Mouse (Mus musculus): ENCODE data around the gene Topbp1. TPM values are rescaled to one million over a fixed set of nuclear protein-coding genes. Genes with fewer than 3 reads are reported as not detected.
A peak's percentile ranks its signal among the peaks of the same experiment; 100 is the strongest.

Topbp1 gene
- polyA plus RNA-seq, 1 experiment = 45.7 TPM

DNA sequence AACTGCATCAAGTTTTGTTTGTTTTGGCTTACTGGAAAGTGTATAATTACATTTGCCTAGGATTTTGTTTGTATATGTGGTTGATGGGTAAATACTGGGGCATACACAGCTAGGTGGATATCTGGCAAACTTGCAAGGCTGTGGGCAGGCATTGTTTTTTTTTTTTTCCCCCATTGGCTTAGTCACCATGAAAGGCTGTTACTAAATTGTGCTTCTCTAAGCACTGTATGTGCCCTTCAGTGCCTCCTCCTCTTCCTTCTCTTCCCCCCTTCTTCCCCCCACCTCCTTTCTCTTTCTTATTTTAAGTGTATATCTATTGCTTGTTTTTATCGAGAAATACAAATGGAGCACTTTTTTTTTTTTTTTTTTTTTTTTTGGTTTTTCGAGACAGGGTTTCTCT lies 19.7 kb downstream of the Topbp1 start:
- no peak for TF ChIP-seq GATA1 (IDR thresholded peaks at IDR 0.05; ENCODE audit: low read length)

- TF ChIP-seq GATA1 (IDR thresholded peaks at IDR 0.05; ENCODE audit: low read length) = peak; percentile 93
Observed at GRCm38 (mm10) chr9:103326449-103326848, 21.4 kb downstream of the Topbp1 start.

DNA sequence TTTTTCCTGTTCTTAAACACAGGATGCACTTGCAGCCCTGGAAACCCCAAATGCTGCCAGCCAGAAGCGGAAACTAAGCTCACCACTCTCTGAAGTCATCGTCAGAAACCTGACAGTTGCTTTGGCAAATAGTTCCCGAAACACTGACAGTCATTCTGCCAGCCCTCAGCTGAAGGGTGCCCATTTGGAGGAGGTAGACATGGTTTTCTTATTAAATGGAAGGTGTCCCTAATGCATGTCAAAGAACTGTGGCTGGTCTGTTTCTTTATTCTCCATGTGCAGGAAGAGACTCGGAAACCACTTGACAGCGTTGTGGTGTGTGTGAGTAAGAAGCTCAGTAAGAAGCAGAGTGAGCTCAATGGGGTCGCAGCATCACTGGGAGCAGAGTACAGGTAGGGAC lies 27.6 kb downstream of the Topbp1 start:
- no peak for TF ChIP-seq GATA1 (IDR thresholded peaks at IDR 0.05; ENCODE audit: low read length)

DNA sequence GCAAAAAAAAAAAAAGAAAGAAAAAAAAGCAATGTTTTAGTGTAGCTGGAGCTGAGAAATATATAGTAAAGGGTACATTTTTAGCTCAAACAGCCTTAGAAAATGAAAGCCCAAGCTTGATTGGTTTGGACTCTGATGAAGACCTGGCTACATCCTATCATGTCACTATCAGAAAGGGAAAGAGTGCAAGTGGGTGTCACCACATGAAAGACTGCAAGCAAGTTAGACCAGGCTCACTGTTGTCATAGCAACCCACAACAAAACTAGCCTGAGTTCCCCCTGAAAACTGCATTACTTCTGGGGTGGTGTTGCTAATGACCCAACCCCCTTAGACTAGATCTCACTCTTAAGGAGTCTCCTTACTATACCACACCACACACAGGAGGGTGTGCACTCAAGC lies 31.9 kb downstream of the Topbp1 start:
- no peak for TF ChIP-seq GATA1 (IDR thresholded peaks at IDR 0.05; ENCODE audit: low read length)

- TF ChIP-seq GATA1 (IDR thresholded peaks at IDR 0.05; ENCODE audit: low read length) = no peak
Observed at GRCm38 (mm10) chr9:103347045-103347444, 42.0 kb downstream of the Topbp1 start.

DNA sequence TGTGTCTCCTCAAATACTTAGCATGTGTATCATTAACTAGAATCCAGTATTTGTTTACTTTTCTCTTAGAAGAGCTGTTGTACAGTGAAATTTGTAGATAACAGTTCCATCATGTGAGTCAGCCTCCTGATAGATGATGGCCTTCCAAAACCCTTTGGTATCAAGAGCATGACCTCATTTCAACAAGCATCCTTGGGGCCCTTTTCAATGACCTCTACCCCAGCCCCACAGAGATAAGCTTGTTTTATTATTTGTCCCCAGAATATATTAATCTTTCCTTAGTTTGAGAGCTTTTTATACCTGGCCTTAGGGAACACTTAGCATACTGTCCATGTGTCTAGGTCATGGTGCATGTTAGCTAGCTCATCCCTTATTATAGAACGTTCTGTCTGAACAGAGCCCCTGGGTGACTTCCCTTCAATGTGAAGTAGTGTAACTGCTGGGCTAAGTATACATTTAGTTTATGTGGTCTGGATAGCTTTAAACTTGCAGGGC lies 43.0 kb downstream of the Topbp1 start:
- no peak for TF ChIP-seq GATA1 (IDR thresholded peaks at IDR 0.05; ENCODE audit: low read length)

GRCm38 (mm10) chr9:103348791-103349190 lies 43.8 kb downstream of the Topbp1 start:
- TF ChIP-seq GATA1 (IDR thresholded peaks at IDR 0.05; ENCODE audit: low read length) = no peak

DNA sequence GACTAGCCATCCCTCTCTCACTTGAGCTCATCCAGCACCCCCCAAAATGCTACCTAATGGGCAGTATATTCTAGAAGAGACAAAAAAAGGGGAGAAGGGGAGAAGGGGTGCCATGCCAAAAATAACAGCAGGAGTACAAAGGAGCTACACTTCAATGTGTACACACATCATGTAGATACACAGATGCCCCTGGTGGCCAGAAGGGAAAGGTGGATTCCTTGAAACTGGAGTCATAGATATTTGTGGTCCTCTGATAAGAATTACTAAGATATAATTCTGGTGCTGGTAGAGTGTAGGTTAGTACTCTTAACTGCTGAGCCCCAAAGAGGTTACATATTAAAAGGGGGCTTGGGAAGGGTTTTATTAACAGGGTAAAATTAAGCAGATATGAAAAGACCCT lies 52.9 kb downstream of the Topbp1 start:
- no peak for TF ChIP-seq GATA1 (IDR thresholded peaks at IDR 0.05; ENCODE audit: low read length)

DNA sequence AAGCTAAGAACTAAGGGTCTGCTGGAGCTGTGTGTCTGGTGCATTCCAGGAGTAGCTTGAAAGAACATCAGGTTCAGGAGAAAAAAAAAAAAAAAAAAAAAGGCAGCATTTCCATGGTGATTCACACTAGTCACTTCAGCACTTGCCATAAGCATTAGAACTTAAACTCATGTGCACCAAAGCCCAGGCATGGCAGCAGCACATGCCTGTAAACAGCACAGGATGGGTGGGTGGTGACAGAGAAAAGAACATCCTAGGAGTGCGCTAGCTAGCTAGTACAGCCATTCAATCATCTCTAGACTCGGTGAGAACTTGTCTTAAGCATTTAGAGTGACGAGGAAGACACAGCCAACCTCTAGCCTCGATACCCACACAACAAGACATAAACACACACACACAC lies 53.5 kb downstream of the Topbp1 start:
- no peak for TF ChIP-seq GATA1 (IDR thresholded peaks at IDR 0.05; ENCODE audit: low read length)

- no peak for TF ChIP-seq GATA1 (IDR thresholded peaks at IDR 0.05; ENCODE audit: low read length)
Observed at GRCm38 (mm10) chr9:103360642-103361041, 55.6 kb downstream of the Topbp1 start.

DNA sequence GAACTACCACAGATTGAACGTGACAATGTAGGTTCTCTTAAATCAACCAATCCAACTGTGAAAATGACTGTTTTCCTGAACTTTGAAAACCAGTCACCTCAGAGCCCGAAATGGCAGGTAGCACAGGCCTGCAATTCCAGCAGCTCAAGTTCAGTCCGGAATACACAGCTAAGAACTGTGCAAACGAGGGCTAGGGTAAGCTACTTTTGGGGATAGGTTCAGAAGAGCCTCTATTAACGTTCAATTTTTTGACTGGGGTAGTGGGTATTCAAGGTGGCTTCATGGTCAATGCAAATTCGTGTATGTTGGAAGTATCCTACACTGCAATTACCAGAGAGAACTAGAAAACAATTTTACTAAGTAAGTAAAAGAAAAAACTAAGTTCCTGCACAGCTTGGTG lies 58.1 kb downstream of the Topbp1 start:
- TF ChIP-seq GATA1 (IDR thresholded peaks at IDR 0.05; ENCODE audit: low read length) = no peak

DNA sequence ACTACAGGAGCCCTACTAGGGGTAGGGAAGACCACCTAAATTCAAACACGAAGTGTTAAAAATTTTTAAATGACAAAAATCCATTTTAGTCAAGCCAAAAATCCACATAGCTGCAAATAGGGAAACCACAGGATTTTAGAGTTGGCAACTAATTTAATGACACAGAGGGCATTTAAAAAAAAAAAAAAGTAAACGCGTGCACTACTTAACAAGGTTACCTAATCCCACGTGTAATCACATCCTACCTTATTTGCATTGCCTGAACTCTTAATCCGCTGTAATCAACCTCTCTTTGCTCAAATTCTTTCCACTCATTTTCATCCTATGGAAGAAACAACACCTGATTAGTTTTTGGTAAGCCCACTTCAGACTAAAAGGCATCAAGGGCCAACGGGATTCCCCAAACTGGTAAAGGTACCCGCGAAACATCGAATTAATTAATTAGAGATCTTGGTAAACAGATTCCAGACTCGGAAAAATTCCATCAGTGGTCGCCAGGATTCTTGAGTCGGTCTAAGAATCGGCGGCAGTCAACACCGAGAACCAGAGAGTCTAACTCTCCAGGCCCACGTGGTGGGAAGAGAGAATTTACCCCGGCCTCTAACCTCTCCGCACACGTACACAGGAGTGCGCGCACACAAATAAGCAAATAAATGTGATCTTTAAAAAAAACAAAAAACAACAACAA lies 58.9 kb downstream of the Topbp1 start:
- no peak for TF ChIP-seq GATA1 (IDR thresholded peaks at IDR 0.05; ENCODE audit: low read length)

DNA sequence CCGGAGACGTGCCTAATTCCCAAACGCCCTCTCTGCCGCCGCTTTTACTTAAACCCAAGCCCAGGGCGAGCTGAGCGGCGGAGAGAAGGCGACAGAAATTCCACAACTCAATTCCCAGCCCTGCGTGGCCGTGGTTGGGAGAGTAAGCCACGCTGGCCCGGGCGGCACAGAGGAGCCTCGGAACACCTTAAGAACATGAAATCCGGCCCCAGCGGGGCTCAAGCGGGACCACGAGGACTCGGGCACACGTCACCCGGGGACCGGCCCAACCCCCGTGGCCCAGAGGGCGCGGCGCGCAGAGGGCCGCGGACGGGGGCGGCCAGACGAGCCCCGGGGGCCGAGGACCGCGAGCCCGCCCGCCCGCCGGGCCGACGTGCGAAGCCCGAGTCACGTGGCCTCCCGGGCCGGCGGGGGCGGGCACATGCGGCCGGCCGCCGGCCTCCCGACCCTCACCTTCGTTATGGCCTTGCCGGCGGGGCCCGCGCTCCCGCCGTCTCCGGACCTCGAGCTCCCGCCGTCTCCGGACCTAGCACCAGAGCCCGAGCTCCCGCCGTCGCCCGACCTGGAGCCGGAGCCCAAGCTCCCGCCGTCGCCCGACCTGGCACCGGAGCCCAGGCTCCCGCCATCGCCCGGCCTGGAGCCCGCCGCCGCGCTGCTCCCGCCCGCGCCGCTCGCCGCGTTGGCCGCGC lies 59.7 kb downstream of the Topbp1 start:
- TF ChIP-seq GATA1 (IDR thresholded peaks at IDR 0.05; ENCODE audit: low read length) = no peak

- TF ChIP-seq GATA1 (IDR thresholded peaks at IDR 0.05; ENCODE audit: low read length) = no peak
Observed at GRCm38 (mm10) chr9:103365290-103366247, 60.6 kb downstream of the Topbp1 start, which contains the start of gene Cdv3. TSS of gene Cdv3 (minus strand) at chr9:103365840.

DNA sequence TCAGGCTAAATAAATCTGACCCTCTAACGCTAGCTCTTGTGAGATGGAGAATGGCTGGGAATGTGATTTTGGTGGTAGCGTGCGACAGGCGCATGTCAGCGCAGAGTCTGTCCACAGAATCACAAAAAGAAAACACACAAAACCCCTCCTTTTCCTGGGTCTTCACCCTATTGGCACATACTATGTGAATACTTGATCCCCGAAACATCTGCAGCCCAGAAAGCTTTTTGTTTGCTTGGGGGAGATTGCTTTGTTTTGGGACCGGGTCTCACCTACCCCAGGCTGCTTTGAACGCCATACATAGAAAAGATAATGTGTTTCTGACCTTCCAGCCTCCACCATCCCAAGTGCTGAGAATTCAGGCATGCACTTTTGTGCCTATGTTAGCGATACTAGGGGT lies 61.3 kb downstream of the Topbp1 start:
- no peak for TF ChIP-seq GATA1 (IDR thresholded peaks at IDR 0.05; ENCODE audit: low read length)

DNA sequence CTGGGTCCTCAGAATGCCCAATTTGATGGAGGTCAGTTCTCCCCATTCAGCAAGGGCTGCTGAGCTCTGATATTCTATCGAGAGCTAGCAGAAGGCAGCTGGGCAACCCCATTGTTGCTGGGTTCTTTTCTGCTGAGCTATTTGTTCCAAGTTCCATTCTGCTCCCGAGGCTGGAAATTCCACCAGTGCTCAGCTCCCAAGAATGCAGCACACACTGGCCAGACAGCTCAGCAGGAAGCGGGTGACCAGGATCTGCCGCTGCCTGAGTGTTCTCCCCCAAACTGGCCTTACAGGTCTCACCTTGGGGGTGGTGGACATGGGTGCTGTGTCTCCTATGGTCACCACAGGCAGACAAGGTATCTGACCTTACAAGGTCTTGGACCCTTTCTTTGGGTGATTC lies 64.9 kb downstream of the Topbp1 start:
- no peak for TF ChIP-seq GATA1 (IDR thresholded peaks at IDR 0.05; ENCODE audit: low read length)

Data from G1E-ER4 (cell line).